24 mouse cellular contexts compared by ENCODE assay signal in genomic region chr10:67376638-67377037, GRCm38 (mm10).
"Had no signal": no experiment of that assay in that cellular context is flagged by ENCODE, and none has a peak within 500 bp of the region (broad histone marks: within the 10 kb centered on the region; RNA-seq: fewer than 3 reads in every experiment).

No protein-coding gene starts in this region.

- H3K4me1 ChIP-seq: liver, embryonic 13.5 days had no signal

- H3K4me2 ChIP-seq: heart, embryonic 11.5 days; heart, embryonic 13.5 days; heart, embryonic 15.5 days; hindbrain, embryonic 12.5 days; hindbrain, embryonic 14.5 days; intestine, embryonic 15.5 days; liver, embryonic 11.5 days; liver, embryonic 13.5 days had no signal

- H3K27ac ChIP-seq: heart, adult 2 months; heart, embryonic 13.5 days; heart, embryonic 15.5 days; hindbrain, embryonic 10.5 days; hindbrain, embryonic 12.5 days; hindbrain, embryonic 14.5 days; intestine, embryonic 15.5 days; layer of hippocampus, adult 2 months; left cerebral cortex, adult 2 months; liver, embryonic 13.5 days had no signal

- ATAC-seq: hindbrain, embryonic 16.5 days; inflammation-experienced regulatory T-cells, adult 6 months; intestine, embryonic 15.5 days; intestine, postnatal 0 days had no signal

- H3K9ac ChIP-seq: heart, embryonic 13.5 days; heart, embryonic 15.5 days; hindbrain, embryonic 12.5 days; hindbrain, embryonic 14.5 days; intestine, embryonic 15.5 days; liver, embryonic 13.5 days had no signal

- DNase-seq: gastrocnemius, postnatal 25 days; heart, adult 2 months; heart, postnatal 14 days; heart, postnatal 4 days; kidney, adult 18-20 months; kidney, adult 8-10 months; kidney, postnatal 10 days; kidney, postnatal 25 days; kidney, postnatal 4 days; liver; liver, embryonic 13.5 days had no signal

- H3K9me3 ChIP-seq: heart, embryonic 13.5 days; heart, embryonic 15.5 days; hindbrain, embryonic 10.5 days; hindbrain, embryonic 12.5 days; intestine, embryonic 15.5 days; liver, embryonic 13.5 days had no signal

- H3K36me3 ChIP-seq: heart, embryonic 13.5 days; heart, embryonic 15.5 days; hindbrain, embryonic 10.5 days; hindbrain, embryonic 12.5 days; intestine, embryonic 15.5 days; liver, embryonic 13.5 days had no signal

- H3K27me3 ChIP-seq: heart, embryonic 13.5 days; heart, embryonic 15.5 days; hindbrain, embryonic 12.5 days; intestine, embryonic 15.5 days; liver, embryonic 13.5 days had no signal

- H3K4me3 ChIP-seq: heart, adult 2 months; heart, embryonic 13.5 days; heart, embryonic 15.5 days; hindbrain, embryonic 10.5 days; hindbrain, embryonic 12.5 days; intestine, embryonic 15.5 days; layer of hippocampus, adult 2 months; left cerebral cortex, adult 2 months; liver, embryonic 13.5 days had no signal
